ENCODE assay signal across 4 mouse cellular contexts in the genomic region with DNA sequence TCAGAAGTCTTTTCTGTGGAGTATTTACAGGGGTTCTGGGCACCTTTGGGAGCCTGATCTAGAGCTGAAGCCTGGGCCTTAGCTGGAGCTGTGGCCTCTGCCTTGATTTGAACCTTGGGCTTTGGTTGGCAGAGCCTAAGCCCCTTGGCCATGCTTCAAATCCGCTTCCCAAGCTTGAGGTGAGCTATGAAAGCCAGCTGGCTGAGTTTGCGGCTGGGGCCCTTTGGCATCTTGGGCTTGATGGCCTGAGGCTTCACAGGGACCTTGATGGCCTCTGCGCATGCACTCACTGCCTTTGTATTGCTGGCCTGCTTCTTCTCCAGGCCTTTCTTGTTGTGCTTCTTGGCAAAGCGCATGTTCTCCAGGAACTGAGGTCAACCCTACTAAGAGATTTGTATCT.
"Had no signal": no experiment of that assay in that cellular context is flagged by ENCODE, and none has a peak within 500 bp of the region (broad histone marks: within the 10 kb centered on the region; RNA-seq: fewer than 3 reads in every experiment).

No protein-coding gene starts in this region.

- DNase-seq: kidney, adult 18-20 months; lung, adult 18-20 months; thymus, adult 2 months; thymus, postnatal 25 days had no signal
